Mouse (Mus musculus) layer of hippocampus, postnatal 25 days (tissue): ENCODE results near the gene Ccdc183. TPM values are rescaled to one million over a fixed set of nuclear protein-coding genes. Genes with fewer than 3 reads are reported as not detected.

Experiments used
- DNase-seq, 2 experiments: peaks; one replicate each; pipeline ENCODE4 v3.0.0; 2022; ENCODE audit warnings: mixed read lengths in 2 of 2, low spot score in 1 of 2; ENCODE audit errors: extremely low spot score in 1 of 2
- total RNA-seq, 2 experiments: library from RNA; stranded (reverse); gene quantifications; 2 replicates each; pipeline ENCODE4 v1.2.3; 2021

The Ccdc183 gene
- not detected for total RNA-seq

GRCm38 (mm10) chr2:25617578-25617977, at the start of gene Ccdc183:
TSS of gene Ccdc183 (minus strand) at chr2:25617678.
- DNase-seq, result no peak

- no peak for DNase-seq
These were observed 49.0 kb upstream of the Ccdc183 start for GRCm38 (mm10) chr2:25666516-25666915.

GRCm38 (mm10) chr2:25664125-25664524, 46.6 kb upstream of the Ccdc183 start:
- no peak for DNase-seq

GRCm38 (mm10) chr2:25663511-25663910, 46.0 kb upstream of the Ccdc183 start:
- DNase-seq, result peak in 1 of 2 experiments; percentile 75

- no peak for DNase-seq
These were observed 43.9 kb upstream of the Ccdc183 start for GRCm38 (mm10) chr2:25661245-25661970.

GRCm38 (mm10) chr2:25660279-25660678, 42.8 kb upstream of the Ccdc183 start:
- no peak for DNase-seq

GRCm38 (mm10) chr2:25657652-25658051, 40.2 kb upstream of the Ccdc183 start, which contains the start of gene Lcn5:
TSS of gene Lcn5 (plus strand) at chr2:25657952.
- DNase-seq, result no peak

- no peak for DNase-seq
These were observed 39.8 kb upstream of the Ccdc183 start for GRCm38 (mm10) chr2:25657246-25657645.

- DNase-seq, result no peak
These were observed 39.2 kb upstream of the Ccdc183 start for GRCm38 (mm10) chr2:25656691-25657090.

GRCm38 (mm10) chr2:25654502-25654901, 37.0 kb upstream of the Ccdc183 start:
- no peak for DNase-seq

GRCm38 (mm10) chr2:25652902-25653301, 35.4 kb upstream of the Ccdc183 start, which contains the start of gene Lcn8:
TSS of gene Lcn8 (plus strand) at chr2:25653120.
- DNase-seq, result no peak

- peak in 1 of 2 experiments; percentile 71 for DNase-seq
These were observed 22.4 kb upstream of the Ccdc183 start for GRCm38 (mm10) chr2:25639890-25640289.

- DNase-seq, result no peak
These were observed 16.6 kb upstream of the Ccdc183 start for GRCm38 (mm10) chr2:25634046-25634445.

GRCm38 (mm10) chr2:25633616-25634015, 16.1 kb upstream of the Ccdc183 start:
- no peak for DNase-seq

- DNase-seq, result no peak
These were observed 11.3 kb upstream of the Ccdc183 start for GRCm38 (mm10) chr2:25628738-25629137.

GRCm38 (mm10) chr2:25627811-25628210, 10.3 kb upstream of the Ccdc183 start, which contains the start of gene Fcna:
TSS of gene Fcna (minus strand) at chr2:25628030.
- DNase-seq, result no peak

- no peak for DNase-seq
These were observed 8.5 kb upstream of the Ccdc183 start for GRCm38 (mm10) chr2:25625986-25626385.

- DNase-seq, result peak; percentile 58 to 72
These were observed 4.0 kb upstream of the Ccdc183 start, which contains the start of gene Tmem141 for GRCm38 (mm10) chr2:25621229-25622200. TSS of gene Tmem141 (minus strand) at chr2:25622005.

- DNase-seq, result no peak
These were observed 3.4 kb upstream of the Ccdc183 start for GRCm38 (mm10) chr2:25620852-25621228.

GRCm38 (mm10) chr2:25620386-25620785, 2.9 kb upstream of the Ccdc183 start:
- DNase-seq, result no peak

GRCm38 (mm10) chr2:25616398-25616797, 1.1 kb downstream of the Ccdc183 start:
- no peak for DNase-seq
